Mouse (Mus musculus) CH12.LX (cell line): ENCODE data around the gene Ccpg1.

Experiments
- BHLHE40 ChIP-seq: IDR thresholded peaks from 2 replicates; pipeline ENCODE4 v1.6.1; 2011; ENCODE audit warnings: mild to moderate bottlenecking, low read depth, low read length, improper control_type of control experiment
- CTCF ChIP-seq, 2 experiments: IDR thresholded peaks in 1 of 2; conservative IDR thresholded peaks in 1 of 2; 2 replicates each; pipeline ENCODE4 v1.5.1; 2011 to 2012; ENCODE audit warnings: low read depth in 2 of 2, low read length in 2 of 2, improper control_type of control experiment in 1 of 2, inconsistent platforms in 1 of 2, mild to moderate bottlenecking in 1 of 2, moderate library complexity in 1 of 2
- EP300 ChIP-seq: IDR thresholded peaks from 2 replicates; pipeline ENCODE4 v1.6.1; 2011; ENCODE audit warnings: low read length, improper control_type of control experiment
- MAX ChIP-seq: IDR thresholded peaks from 2 replicates; pipeline ENCODE4 v1.6.1; 2011; ENCODE audit warnings: low read length, improper control_type of control experiment
- MEF2A ChIP-seq: IDR thresholded peaks from 2 replicates; pipeline ENCODE4 v1.6.1; 2014; ENCODE audit warnings: low read depth, mild to moderate bottlenecking, inconsistent platforms, low read length, improper control_type of control experiment, borderline replicate concordance
- NRF1 ChIP-seq: IDR thresholded peaks from 2 replicates; pipeline ENCODE4 v1.6.1; 2014; ENCODE audit warnings: low read depth, mild to moderate bottlenecking, inconsistent platforms, low read length, improper control_type of control experiment, moderate library complexity
- PAX5 ChIP-seq: IDR thresholded peaks from 2 replicates; pipeline ENCODE4 v1.6.1; 2012; ENCODE audit warnings: low read length, inconsistent platforms, mixed read lengths
- POLR2A ChIP-seq: IDR thresholded peaks from 2 replicates; pipeline ENCODE4 v1.6.1; 2011; ENCODE audit warnings: low read depth, mild to moderate bottlenecking, improper control_type of control experiment, low read length
- TBP ChIP-seq: conservative IDR thresholded peaks from 2 replicates; pipeline ENCODE4 v1.6.1; 2011; ENCODE audit warnings: low read depth, low read length, improper control_type of control experiment

- no peak for TF ChIP-seq CTCF (conservative IDR thresholded peaks at IDR 0.05 in 1 of 2, IDR thresholded peaks at IDR 0.05 in 1 of 2; ENCODE audit: low read depth in 2 of 2, low read length in 2 of 2)
- TF ChIP-seq TBP = no peak
- TF ChIP-seq BHLHE40 = no peak
- TF ChIP-seq MEF2A = no peak
- no peak for TF ChIP-seq NRF1
- no peak for TF ChIP-seq EP300
- no peak for TF ChIP-seq POLR2A
- TF ChIP-seq MAX = no peak
- TF ChIP-seq PAX5 = no peak
Measured at GRCm38 (mm10) chr9:73059224-73059623, 74.0 kb downstream of the Ccpg1 start.
